Mouse (Mus musculus) heart, adult 18-20 months (tissue): Measurements from ENCODE around the gene Slc12a9. TPM values are rescaled to one million over a fixed set of nuclear protein-coding genes. Genes with fewer than 3 reads are reported as not detected.

Experiments
- DNase-seq, 2 experiments: peaks; one replicate each; pipeline ENCODE4 v3.0.0; 2021 to 2022; ENCODE audit warnings: mixed read lengths in 1 of 2
- long read RNA-seq, 2 experiments: library from polyadenylated mRNA; stranded (forward); transcript quantifications; one replicate each; pipeline ENCODE4 v2.0.0; 2021
- total RNA-seq, 2 experiments: library from RNA; stranded (reverse); gene quantifications; 2 replicates each; pipeline ENCODE4 v1.2.3; 2021

The Slc12a9 gene
- total RNA-seq = 1 to 10 TPM; 1.5 to 1.8 TPM
- long read RNA-seq, experiment 1 = 0 reads
- long read RNA-seq, experiment 2 = 0 reads

DNA sequence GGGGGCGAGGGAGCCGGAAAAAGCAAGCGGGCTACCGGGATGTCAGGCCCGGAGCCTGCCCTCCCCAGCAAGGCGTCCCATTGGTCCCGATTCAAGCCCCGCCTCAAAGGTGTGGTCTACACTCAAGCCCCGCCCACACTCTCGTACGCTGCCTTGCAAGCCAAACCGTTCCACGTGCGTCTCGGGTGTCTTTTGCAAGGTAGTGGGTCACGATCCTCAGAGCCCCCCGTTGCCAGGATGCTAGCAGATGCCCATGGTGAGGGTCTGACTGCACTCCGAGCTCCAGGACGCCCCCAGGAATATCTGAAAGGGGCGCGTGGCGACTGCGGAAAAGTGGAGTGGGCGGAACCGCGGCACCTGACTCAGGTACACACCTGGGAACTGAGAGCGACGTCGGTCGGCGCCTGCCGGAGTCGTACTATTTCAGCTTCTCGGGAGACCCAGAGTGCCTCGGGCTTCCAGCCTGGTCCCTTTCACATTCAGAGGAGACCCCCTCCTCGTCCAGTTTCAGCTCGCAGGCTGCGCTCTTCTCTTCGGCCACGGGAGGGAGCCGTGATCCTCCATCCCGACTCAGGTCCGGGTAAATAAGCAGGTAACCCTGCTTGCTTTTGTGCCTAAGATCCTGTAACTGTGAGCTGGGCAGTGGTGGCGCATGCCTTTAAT lies at the start of gene Slc12a9:
TSS of gene Slc12a9 (minus strand) at position 86 of the 663 bp plus-strand sequence.
- peak; percentile 94 to 96 for DNase-seq

DNA sequence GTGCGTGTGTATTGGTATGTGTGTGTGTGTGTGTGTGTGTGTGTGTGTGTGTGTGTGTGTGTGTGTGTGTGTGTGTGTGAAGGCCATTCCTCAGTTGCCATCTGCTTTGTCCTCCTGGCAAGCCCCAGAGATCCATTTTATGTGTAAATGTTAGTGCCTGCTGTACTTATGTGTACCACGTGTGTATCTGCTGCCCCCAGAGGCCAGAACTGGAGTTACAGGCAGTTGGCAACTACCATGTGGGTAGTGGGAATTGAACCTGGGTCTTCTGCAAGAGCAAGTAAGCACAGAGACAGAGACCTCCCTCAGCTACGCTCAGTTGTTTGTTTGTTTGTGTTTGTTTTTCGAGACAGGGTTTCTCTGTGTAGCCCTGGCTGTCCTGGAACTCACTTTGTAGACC lies 47.8 kb upstream of the Slc12a9 start:
- DNase-seq = peak; percentile 65 to 84

DNA sequence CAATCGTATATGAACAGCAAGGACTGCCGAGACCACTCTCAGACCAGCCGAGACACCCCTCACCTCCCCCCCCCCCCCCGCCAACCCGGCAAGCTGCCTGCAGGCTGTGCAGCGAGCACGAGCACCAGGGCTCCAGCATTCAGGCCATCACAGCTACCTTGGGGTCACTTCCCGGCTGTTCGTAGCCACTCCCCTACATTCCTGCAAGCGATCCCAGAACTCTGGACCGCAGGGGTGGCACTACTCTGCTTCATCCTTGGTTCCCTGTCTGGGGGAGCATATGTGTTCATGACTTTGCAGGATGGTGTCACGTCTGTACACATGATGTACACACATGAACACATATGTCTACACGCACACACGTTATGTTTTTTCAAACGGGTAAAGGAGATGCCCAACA lies 44.2 kb upstream of the Slc12a9 start:
- no peak for DNase-seq

- peak; percentile 43 to 44 for DNase-seq
These were observed 43.8 kb upstream of the Slc12a9 start for GRCm38 (mm10) chr5:137377176-137377575.

DNA sequence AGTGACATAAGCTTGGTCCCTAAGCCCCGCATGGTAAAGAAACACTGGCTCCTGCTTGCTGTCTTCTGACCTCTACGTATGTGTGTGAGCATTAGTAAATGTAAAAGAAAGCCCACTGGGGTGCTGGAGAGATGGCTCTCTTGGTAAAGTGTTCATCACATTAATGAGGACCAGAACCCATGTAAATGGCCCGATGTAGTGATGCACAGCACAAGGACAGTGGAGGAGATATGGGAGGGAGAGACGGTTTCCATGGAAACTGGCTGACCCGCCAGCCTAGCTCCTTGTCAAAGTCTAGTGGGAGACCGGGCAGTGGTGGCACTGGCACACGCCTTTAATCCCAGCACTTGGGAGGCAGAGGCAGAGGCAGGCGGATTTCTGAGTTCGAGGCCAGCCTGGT lies 43.3 kb upstream of the Slc12a9 start:
- DNase-seq = no peak

- no peak for DNase-seq
These were observed 42.8 kb upstream of the Slc12a9 start for GRCm38 (mm10) chr5:137376198-137376597.

- peak; percentile 78 to 86 for DNase-seq
These were observed 42.2 kb upstream of the Slc12a9 start for GRCm38 (mm10) chr5:137375627-137376026.

DNA sequence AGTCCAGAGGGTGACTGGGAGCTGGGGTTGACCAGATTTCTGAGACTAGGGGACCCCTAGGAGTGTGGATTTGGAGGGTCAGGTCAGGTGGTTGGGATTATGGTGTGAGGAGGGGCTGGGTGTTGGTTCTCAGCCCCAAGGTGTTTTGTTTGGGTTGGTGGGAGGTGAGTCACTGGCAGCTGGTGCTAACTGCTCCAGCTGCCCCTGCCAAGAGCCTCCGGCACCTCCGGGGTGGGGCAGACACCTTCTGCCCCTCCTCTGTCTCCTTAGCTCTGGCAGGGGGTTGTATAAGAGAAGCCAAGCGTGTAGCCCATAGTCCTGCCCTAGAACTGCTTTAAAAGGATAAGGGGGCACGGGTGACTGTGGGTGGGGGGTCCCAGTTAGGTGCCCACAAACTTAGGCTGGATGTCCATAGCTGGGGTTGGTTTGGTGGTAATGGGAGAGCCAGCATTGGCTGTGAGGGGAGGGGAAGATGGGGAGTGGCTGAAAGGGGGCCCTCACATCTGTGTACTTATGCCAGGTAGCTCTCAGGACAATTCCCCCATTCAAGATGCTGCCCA lies 41.2 kb upstream of the Slc12a9 start:
- DNase-seq = no peak

DNA sequence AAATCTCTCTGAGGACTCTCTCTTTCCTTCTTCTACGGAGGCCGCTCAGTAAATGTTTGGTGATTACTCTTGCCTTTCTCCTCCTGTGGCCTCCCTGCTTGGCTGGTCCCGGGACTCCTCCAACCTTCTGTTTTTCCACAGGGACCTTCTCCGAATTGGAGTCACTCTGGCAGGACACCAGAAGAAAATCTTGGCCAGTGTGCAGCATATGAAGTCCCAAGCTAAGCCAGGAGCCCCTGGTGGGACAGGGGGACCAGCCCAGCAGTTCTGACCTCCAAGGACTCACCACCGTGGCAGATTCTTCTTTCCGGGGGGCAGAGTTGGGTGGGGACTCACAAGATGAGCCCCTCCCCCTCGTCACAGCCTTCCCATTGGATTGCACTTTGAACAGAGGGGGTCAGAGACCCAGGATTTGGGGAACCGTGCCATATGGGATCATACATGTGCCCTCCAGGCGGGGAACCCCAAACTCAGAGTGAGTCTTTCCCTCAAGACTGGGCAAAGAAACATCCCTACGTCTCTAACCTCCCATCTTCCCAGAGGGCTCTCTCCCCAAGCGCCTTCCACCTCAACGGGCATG lies 40.1 kb upstream of the Slc12a9 start:
- DNase-seq = peak in 1 of 2 experiments; percentile 38

DNA sequence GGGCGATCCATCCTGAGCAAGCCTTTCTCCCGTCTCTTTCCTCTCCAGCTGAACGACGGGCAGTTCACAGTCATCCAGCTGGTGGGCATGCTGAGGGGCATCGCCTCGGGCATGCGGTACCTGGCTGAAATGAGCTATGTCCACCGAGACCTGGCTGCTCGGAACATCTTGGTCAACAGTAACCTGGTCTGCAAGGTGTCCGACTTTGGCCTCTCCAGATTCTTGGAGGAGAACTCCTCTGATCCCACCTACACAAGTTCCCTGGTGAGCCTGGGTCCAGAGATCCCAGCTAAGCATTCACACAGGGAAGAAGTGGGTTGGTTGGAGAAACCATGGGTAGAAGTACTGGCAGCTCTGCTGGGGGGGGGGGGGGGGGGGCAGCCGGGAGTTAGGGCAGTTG lies 36.3 kb upstream of the Slc12a9 start:
- DNase-seq = no peak

- no peak for DNase-seq
These were observed 25.0 kb upstream of the Slc12a9 start for GRCm38 (mm10) chr5:137358382-137358781.

DNA sequence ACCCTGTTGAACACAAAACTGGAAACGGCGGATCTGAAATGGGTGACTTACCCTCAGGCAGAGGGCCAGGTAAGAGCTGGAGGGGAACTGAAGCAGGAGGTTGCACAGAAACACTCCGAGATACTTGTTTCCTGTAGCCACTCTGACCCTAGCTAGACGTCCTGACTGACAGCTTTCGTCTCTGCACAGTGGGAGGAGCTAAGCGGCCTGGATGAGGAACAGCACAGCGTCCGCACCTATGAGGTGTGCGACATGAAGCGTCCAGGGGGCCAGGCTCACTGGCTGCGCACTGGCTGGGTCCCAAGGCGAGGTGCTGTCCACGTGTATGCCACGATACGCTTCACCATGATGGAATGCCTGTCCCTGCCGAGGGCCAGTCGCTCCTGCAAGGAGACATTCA lies 20.7 kb upstream of the Slc12a9 start:
- no peak for DNase-seq

DNA sequence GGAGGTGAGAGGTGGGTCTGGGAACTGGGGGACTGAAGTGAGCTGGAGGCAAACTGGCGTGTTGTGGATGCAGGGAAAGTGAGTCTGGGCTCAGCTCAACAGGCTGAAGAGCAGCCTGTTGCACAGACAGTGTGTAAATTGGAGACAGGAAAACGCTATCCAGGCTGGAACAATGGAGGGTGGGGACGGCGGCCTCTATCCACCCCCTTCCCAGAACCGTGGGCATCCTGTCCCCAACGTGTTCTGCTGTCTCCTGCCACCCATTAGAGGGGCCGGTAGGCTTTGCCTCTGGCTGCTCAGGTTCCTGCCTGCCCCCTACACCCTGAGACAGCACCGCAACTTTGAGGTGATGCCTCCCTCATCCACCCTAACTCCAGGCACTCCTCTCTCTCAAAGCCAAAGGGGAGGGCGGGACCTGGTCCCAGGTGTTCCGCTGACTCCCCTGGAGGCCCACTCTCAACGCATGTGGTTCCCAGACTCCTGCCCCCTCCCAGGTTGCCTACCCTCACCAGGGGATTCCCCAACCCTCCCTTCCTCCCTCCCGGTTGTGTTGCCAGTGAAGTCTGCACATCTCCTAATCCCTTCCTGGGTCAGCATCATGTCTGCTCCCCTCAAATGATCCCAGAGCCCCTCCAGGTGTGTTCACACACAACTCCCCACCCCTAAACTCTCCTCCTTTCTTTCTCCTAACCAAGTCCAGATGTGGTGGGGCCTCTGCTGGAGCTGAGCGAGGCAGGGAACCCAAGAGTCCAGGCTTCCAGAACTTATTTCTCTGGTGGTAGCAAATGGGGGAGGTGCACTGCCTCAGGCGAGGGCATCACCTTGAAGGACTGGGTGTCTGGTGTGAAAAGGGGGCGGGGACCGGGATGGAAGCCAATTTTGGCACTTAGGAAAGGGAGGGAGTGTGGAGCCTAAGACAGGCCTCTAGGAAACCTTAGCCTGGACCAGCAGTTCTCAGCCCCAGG lies 18.9 kb upstream of the Slc12a9 start:
- peak; percentile 68 to 81 for DNase-seq

GRCm38 (mm10) chr5:137351394-137351793 lies 18.0 kb upstream of the Slc12a9 start:
- no peak for DNase-seq

DNA sequence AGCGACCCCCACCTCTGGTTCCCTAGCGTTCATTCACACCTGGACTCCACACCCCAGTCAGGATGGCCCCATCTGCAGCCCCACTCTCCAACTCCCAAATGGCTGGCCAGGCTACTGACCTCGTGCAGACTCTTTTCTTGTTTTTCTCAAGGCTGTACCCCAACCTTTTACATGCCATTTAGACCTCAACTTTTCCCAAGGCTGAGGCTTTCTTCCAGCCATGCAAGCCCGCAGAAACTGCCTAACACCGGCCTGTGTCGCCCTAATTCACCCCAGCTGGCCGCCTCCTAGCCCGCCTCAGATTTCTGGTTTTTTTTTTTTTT lies 17.6 kb upstream of the Slc12a9 start:
- no peak for DNase-seq

GRCm38 (mm10) chr5:137350205-137351057 lies 17.0 kb upstream of the Slc12a9 start:
- DNase-seq = no peak

DNA sequence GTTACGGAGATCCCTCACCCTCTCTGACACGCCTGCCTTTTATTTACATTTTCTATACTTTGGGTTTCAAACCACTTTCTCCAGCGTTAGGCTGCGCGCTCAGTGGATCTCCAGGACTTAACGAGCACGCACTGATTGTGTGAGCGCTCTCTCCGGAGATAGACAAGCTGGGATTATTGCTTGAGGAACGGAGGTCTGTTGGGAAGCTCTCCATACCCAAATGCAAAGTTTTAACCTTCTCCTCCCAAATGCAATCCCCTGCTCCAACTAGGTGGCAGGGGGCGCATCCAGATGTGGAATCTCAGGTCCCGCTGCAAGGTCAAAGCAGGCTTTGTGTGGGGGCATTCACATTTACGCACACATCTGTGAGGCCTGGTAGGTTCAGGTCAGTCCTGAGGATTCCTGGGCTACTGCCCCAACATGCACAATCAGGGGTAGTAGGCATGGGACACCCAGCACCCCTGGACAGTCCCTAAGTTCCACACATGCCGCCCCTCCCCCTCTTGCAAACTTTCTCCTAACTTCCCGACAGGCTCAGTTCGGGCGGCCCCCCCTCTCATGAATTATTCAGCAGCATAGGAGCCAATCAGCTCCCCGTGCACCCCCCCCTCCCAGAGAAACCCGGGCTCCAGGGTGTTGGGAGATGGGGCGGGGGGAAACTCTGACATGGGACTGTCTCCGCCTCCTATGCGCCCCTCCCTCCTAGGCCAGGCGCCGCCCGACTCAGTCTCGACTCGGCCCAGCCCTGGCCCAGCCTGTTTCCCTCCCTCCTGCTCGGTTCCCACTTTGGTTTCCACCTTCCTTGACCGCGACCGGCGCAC lies 16.2 kb upstream of the Slc12a9 start, which contains the start of gene Ephb4:
TSS of gene Ephb4 (plus strand) at position 726 of the 821 bp plus-strand sequence.
- DNase-seq = peak; percentile 95 to 97

DNA sequence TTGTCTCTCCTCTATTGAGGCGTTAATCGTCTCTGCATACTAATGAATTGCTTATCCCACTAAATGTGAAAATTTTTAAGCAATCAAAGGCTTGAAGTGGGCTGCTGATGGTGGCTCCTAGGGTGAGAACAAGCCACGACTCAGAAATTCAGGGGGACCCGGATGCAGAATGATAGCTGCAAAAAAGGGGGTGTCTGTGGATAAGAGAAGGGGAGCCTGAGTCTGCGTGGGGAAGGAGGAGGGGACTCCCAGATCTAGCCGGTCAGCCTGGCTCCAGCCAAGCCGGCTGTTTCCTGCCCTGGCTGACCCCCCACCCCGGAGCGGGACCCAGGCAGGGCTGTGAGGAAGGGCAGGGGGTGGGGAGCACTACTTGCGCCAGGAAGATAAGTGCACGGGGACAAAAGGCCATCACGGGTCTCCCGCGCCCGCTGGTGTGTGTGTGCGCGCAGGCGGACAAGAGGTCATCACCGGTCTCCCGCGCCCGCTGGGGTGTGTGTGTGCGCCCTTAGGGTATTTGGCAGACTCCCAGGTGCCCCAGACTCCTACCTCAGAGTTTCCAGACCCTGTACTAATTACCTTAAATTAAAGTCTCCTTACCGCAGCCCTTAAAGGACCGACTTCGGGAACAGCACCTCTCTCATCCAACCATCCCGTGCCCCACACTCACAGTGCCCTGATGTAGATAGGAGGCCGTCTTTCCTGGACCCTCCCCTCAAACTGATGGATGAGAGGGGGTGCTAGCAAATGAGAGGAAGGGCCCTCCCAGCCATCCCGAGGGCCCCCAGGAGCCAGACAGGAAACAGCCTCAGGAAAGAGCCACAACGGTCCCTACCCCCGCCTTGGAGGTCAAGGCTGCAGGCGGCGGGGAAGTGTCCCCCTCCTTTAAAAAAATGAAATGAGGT lies 15.3 kb upstream of the Slc12a9 start:
- DNase-seq = peak; percentile 82 to 93

- peak; percentile 37 to 55 for DNase-seq
These were observed 14.5 kb upstream of the Slc12a9 start for GRCm38 (mm10) chr5:137347856-137348255.

DNA sequence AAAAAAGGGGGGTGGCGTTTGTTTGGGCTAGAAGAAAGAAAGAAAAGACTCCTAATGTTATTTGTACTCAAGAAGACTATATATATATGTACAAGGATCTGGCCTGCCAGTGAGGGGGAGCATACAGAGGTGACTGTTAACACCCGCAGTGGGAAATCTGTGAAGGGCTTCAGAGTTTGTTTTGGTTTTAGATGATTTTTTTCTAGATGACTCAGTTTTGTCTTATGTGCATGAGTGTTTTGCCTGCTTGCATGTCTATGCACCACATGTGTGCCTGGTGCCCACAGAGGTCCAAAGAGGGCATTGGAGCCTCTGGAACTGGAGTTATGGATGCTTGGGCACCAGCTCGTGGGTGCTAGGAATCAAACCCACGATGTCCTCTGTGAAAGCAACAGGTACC lies 13.6 kb upstream of the Slc12a9 start:
- no peak for DNase-seq
